Mouse (Mus musculus) small intestine, adult 2 months (tissue): ENCODE data around the gene Wnt3. TPM values are rescaled to one million over a fixed set of nuclear protein-coding genes. Genes with fewer than 3 reads are reported as not detected.

Experiments used
- H3K27ac ChIP-seq: fragments of 200-500 bp; 2 replicates; pipeline ENCODE4 v1.5.1; 2012; ENCODE audit warnings: low read depth, low read length, control low read depth, inconsistent platforms; ENCODE audit not compliant: insufficient read depth
- H3K27me3 ChIP-seq: fragments of 200-500 bp; 2 replicates; pipeline ENCODE4 v1.6.1; 2012; ENCODE audit warnings: mild to moderate bottlenecking, moderate library complexity, low read length, inconsistent platforms; ENCODE audit not compliant: control insufficient read depth, insufficient read depth
- H3K36me3 ChIP-seq: fragments of 200-500 bp; 2 replicates; pipeline ENCODE4 v1.6.1; 2012; ENCODE audit warnings: mild to moderate bottlenecking, low read length, control low read depth, inconsistent platforms; ENCODE audit not compliant: control insufficient read depth, insufficient read depth
- H3K4me1 ChIP-seq: fragments of 200-500 bp; 2 replicates; pipeline ENCODE4 v1.6.1; 2012; ENCODE audit warnings: low read length, inconsistent platforms, mixed read lengths; ENCODE audit not compliant: control insufficient read depth, insufficient read depth, insufficient read length
- H3K4me3 ChIP-seq: fragments of 200-500 bp; 2 replicates; pipeline ENCODE4 v1.5.1; 2012; ENCODE audit warnings: low read depth, mild to moderate bottlenecking, control low read depth, inconsistent platforms, low read length, moderate library complexity
- CTCF ChIP-seq: fragments of 200-500 bp; IDR thresholded peaks from 2 replicates; pipeline ENCODE4 v1.5.1; 2012; ENCODE audit warnings: low read depth, mild to moderate bottlenecking, control low read depth, inconsistent platforms, low read length, moderate library complexity, mixed read lengths; ENCODE audit not compliant: insufficient replicate concordance, insufficient read length; ENCODE audit errors: extremely low read depth
- POLR2A ChIP-seq: fragments of 200-500 bp; IDR thresholded peaks from 2 replicates; pipeline ENCODE4 v1.6.1; 2012; ENCODE audit warnings: low read depth, mild to moderate bottlenecking, control low read depth, inconsistent platforms, low read length, moderate library complexity
- WGBS: fragments of 180-500 bp; shearing (Covaris S2); methylation state at CpG from one replicate; pipeline ENCODE4 v1.1.7; 2018; 5-methylcytosine and 5-hydroxymethylcytosine counted together
- polyA plus RNA-seq: library from polyadenylated mRNA; depleted of rRNA; stranded (reverse); fragments of >200 nt; gene quantifications from 2 replicates; pipeline ENCODE4 v1.2.3, GENCODE M21; 2012

Wnt3 gene
- polyA plus RNA-seq, 1 experiment: 4.8 TPM

DNA sequence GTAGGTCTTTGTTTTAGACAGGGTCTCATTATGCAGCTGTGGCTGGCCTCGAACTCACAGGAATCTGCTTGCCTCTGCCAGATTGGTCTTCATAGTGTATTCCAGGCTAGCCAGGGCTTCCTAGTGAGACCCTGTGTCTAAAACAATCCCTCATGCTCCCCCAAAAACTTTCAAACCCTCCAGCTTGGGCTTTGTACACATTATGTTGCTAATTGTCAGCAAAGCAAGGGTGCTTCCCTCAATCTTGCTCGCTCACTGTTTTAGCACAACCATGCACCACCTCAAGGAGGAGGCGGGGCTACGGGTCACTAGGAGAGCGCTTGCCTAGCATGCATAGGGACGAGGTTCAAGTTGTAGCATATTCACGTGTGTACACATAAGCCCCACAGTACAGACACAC lies 54.9 kb downstream of the Wnt3 start:
- WGBS: 70% methylated on average over 7 of the region's 7 CpGs
- H3K27ac ChIP-seq: no peak overlapping the region
- H3K4me1 ChIP-seq: peaks cover 4% of the 10 kb centered on the region; the same call in 1 of the 2 replicates
- H3K4me3 ChIP-seq: no peak overlapping the region
- no peaks in the 10 kb centered on the region for H3K27me3 ChIP-seq
- peaks cover 8% of the 10 kb centered on the region for H3K36me3 ChIP-seq
- no peak for TF ChIP-seq POLR2A
- no peak for TF ChIP-seq CTCF

- TF ChIP-seq POLR2A (no peak), CTCF (no peak)
- Histone ChIP-seq H3K27me3 (no peaks in the 10 kb centered on the region), H3K27ac (no peak overlapping the region), H3K4me1 (peaks cover 4% of the 10 kb centered on the region; the same call in 1 of the 2 replicates), H3K4me3 (no peak overlapping the region), H3K36me3 (peaks cover 6% of the 10 kb centered on the region)
- 51% methylated on average over 4 of the region's 4 CpGs for WGBS
Observed at GRCm38 (mm10) chr11:103829956-103830355, 56.0 kb downstream of the Wnt3 start.

- TF ChIP-seq CTCF: no peak
- no peak overlapping the region for H3K27ac ChIP-seq
- peaks cover 6% of the 10 kb centered on the region for H3K36me3 ChIP-seq
- H3K27me3 ChIP-seq: no peaks in the 10 kb centered on the region
- 96% methylated on average over 9 of the region's 9 CpGs for WGBS
- peaks cover 4% of the 10 kb centered on the region; the same call in 1 of the 2 replicates for H3K4me1 ChIP-seq
- H3K4me3 ChIP-seq: no peak overlapping the region
Observed at GRCm38 (mm10) chr11:103830476-103830875, 56.5 kb downstream of the Wnt3 start.

DNA sequence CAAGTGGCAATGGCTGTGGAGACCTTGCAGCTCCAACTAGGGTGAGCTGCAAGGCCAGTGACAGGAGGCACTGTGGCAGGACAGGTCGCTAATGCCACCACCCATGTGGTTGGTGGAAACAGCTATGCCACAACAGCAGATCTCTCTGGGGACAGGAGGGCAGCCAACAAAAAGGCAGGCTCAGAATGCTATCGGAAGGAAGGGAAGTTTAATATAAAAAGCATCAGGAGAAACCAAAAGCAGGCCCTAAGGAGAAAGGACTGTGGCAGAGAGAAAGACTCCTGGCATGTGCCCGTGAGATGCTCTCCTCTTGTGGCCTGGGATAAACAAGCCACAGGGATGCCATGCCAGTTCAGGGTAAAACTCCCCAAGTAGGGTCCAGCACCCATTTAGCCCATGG lies 57.8 kb downstream of the Wnt3 start:
- no peak overlapping the region for H3K4me3 ChIP-seq
- TF ChIP-seq CTCF (no peak), POLR2A (no peak)
- H3K27me3 ChIP-seq: no peaks in the 10 kb centered on the region
- H3K4me1 ChIP-seq: peaks cover 4% of the 10 kb centered on the region; the same call in 1 of the 2 replicates
- H3K27ac ChIP-seq: no peak overlapping the region
- peaks cover 4% of the 10 kb centered on the region for H3K36me3 ChIP-seq
- 92% methylated on average over 3 of the region's 3 CpGs for WGBS

GRCm38 (mm10) chr11:103832331-103832730 lies 58.4 kb downstream of the Wnt3 start:
- Histone ChIP-seq H3K36me3 (peaks cover 4% of the 10 kb centered on the region), H3K27ac (no peak overlapping the region), H3K4me1 (peaks cover 3% of the 10 kb centered on the region; the same call in 1 of the 2 replicates), H3K27me3 (no peaks in the 10 kb centered on the region), H3K4me3 (no peak overlapping the region)
- TF ChIP-seq POLR2A (no peak), CTCF (no peak)
- WGBS: 92% methylated on average over 4 of the region's 4 CpGs

- Histone ChIP-seq H3K36me3 (peaks cover 4% of the 10 kb centered on the region), H3K27ac (no peak overlapping the region), H3K4me3 (no peak overlapping the region), H3K4me1 (no peaks in the 10 kb centered on the region), H3K27me3 (no peaks in the 10 kb centered on the region)
- 64% methylated on average over 2 of the region's 2 CpGs for WGBS
- TF ChIP-seq CTCF (no peak), POLR2A (no peak)
Observed at GRCm38 (mm10) chr11:103838955-103839354, 65.0 kb downstream of the Wnt3 start.

- no peak overlapping the region for H3K4me3 ChIP-seq
- H3K27me3 ChIP-seq: no peaks in the 10 kb centered on the region
- WGBS: 84% methylated on average over 11 of the region's 11 CpGs
- peaks cover 5% of the 10 kb centered on the region for H3K36me3 ChIP-seq
- TF ChIP-seq POLR2A (no peak), CTCF (no peak)
- H3K4me1 ChIP-seq: no peaks in the 10 kb centered on the region
- no peak overlapping the region for H3K27ac ChIP-seq
Observed at GRCm38 (mm10) chr11:103840834-103841233, 66.9 kb downstream of the Wnt3 start.

- H3K27me3 ChIP-seq: no peaks in the 10 kb centered on the region
- H3K27ac ChIP-seq: no peak overlapping the region
- no peaks in the 10 kb centered on the region for H3K4me1 ChIP-seq
- peaks cover 4% of the 10 kb centered on the region; the same call in 1 of the 2 replicates for H3K36me3 ChIP-seq
- H3K4me3 ChIP-seq: no peak overlapping the region
- 89% methylated on average over 11 of the region's 11 CpGs for WGBS
- no peak for TF ChIP-seq POLR2A
- TF ChIP-seq CTCF: no peak
Observed at GRCm38 (mm10) chr11:103848287-103848686, 74.3 kb downstream of the Wnt3 start.
